Mouse (Mus musculus): ENCODE data around the gene Pacs2. TPM values are rescaled to one million over a fixed set of nuclear protein-coding genes. Genes with fewer than 3 reads are reported as not detected.

The Pacs2 gene
- total and polyA plus RNA-seq, 2 experiments: 5.2 to 15.3 TPM

DNA sequence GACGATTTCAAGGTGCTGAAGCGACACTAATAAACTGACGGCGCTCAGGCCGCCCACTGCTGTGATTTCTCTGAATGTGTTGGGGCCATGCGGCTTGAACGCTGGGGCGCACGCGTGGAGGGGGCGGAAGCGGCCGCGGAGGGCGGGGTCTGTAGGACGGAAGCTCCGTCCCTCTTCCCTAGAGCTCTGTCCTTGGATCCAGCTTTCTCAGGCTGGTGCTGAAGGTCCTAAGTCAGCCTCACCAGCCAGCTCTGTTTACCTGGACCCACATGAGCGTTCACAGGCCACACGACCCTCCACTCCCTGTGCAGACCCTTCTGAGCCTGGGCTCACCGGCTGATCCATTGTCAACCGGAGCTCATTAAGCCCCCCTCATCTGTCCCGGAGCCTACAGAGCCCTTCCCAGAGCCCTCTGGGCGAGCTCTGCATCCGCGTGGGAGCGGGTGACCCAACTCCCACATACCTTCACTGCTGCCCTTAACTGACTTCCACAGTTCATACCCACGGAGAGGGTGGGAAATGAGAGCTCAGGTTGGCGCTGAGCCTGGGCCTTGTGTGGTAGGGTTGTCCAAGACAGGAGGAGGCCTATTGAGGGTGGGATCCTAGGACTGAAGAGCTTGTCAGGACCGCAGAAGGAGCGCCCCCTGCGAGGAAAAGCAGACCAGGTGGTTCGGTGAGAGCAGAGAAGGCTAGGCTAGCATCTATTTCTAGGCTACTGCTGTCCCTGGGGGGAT, 60.2 kb downstream of the Pacs2 start, which contains the start of gene Tex22:
Tex22 (plus strand) TSS at position 174 of the 734 bp plus-strand sequence.
- 6% methylated on average over 32 of the region's 32 CpGs for WGBS
- peak; percentile 75 for DNase-seq (ENCODE audit: extremely low read depth, low read depth, low spot score)
- Histone ChIP-seq H3K27ac (replicated peaks; ENCODE audit: insufficient read depth, low read depth, low read length) (peak within 1 kb of the TSS; percentile 75), H3K4me3 (ENCODE audit: insufficient read depth, low read depth, low read length) (peak within 1 kb of the TSS; percentile 61), H3K9ac (ENCODE audit: low read depth, low read length) (peak within 1 kb of the TSS; percentile 73), H3K4me1 (ENCODE audit: control insufficient read depth, insufficient read depth, low read length) (peaks cover 6% of the 10 kb centered on the region), H3K36me3 (ENCODE audit: control insufficient read depth, insufficient read depth, low read length) (no peaks in the 10 kb centered on the region), H3K79me2 (ENCODE audit: control insufficient read depth, insufficient read depth, low read length) (no peaks in the 10 kb centered on the region), H3K27me3 (ENCODE audit: control insufficient read depth, insufficient read depth, low read length) (no peaks in the 10 kb centered on the region)
- TF ChIP-seq POLR2A (IDR thresholded peaks at IDR 0.05; ENCODE audit: extremely low read depth, insufficient read depth, low read length) (peak; percentile 74), CTCF (IDR thresholded peaks at IDR 0.05; ENCODE audit: low read depth, low read length) (0 out of 2 replicates have a peak, but pooled peaks have one; percentile 2)

- Histone ChIP-seq H3K36me3 (ENCODE audit: control insufficient read depth, insufficient read depth, low read length) (no peaks in the 10 kb centered on the region), H3K4me1 (ENCODE audit: control insufficient read depth, insufficient read depth, low read length) (peaks cover 6% of the 10 kb centered on the region), H3K27ac (replicated peaks; ENCODE audit: insufficient read depth, low read depth, low read length) (peak overlapping the region; percentile 75), H3K27me3 (ENCODE audit: control insufficient read depth, insufficient read depth, low read length) (no peaks in the 10 kb centered on the region), H3K4me3 (ENCODE audit: insufficient read depth, low read depth, low read length) (peak overlapping the region; percentile 61; the same call in 1 of the 2 replicates), H3K9ac (ENCODE audit: low read depth, low read length) (peak overlapping the region; percentile 73), H3K79me2 (ENCODE audit: control insufficient read depth, insufficient read depth, low read length) (no peaks in the 10 kb centered on the region)
- peak; percentile 76 for DNase-seq (ENCODE audit: extremely low read depth, low read depth, low spot score)
- TF ChIP-seq CTCF (IDR thresholded peaks at IDR 0.05; ENCODE audit: low read depth, low read length): peak; percentile 97
- TF ChIP-seq POLR2A (IDR thresholded peaks at IDR 0.05; ENCODE audit: extremely low read depth, insufficient read depth, low read length): 0 out of 2 replicates have a peak, but pooled peaks have one; percentile 29
- WGBS: 4% methylated on average over 10 of the region's 10 CpGs
Measured at GRCm38 (mm10) chr12:113075063-113075454, 60.8 kb downstream of the Pacs2 start.

- no peak overlapping the region for H3K9ac ChIP-seq (ENCODE audit: low read depth, low read length)
- no peak for DNase-seq (ENCODE audit: extremely low read depth, low read depth, low spot score)
- H3K27me3 ChIP-seq (ENCODE audit: control insufficient read depth, insufficient read depth, low read length): no peaks in the 10 kb centered on the region
- H3K4me3 ChIP-seq (ENCODE audit: insufficient read depth, low read depth, low read length): no peak overlapping the region
- TF ChIP-seq CTCF (IDR thresholded peaks at IDR 0.05; ENCODE audit: low read depth, low read length): no peak
- TF ChIP-seq POLR2A (IDR thresholded peaks at IDR 0.05; ENCODE audit: extremely low read depth, insufficient read depth, low read length): no peak
- H3K79me2 ChIP-seq (ENCODE audit: control insufficient read depth, insufficient read depth, low read length): no peaks in the 10 kb centered on the region
- no peak overlapping the region for H3K27ac ChIP-seq (replicated peaks; ENCODE audit: insufficient read depth, low read depth, low read length)
- WGBS: 50% methylated on average over 6 of the region's 6 CpGs
- H3K4me1 ChIP-seq (ENCODE audit: control insufficient read depth, insufficient read depth, low read length): peaks cover 6% of the 10 kb centered on the region
- H3K36me3 ChIP-seq (ENCODE audit: control insufficient read depth, insufficient read depth, low read length): no peaks in the 10 kb centered on the region
Measured at GRCm38 (mm10) chr12:113075486-113075885, 61.2 kb downstream of the Pacs2 start.

DNA sequence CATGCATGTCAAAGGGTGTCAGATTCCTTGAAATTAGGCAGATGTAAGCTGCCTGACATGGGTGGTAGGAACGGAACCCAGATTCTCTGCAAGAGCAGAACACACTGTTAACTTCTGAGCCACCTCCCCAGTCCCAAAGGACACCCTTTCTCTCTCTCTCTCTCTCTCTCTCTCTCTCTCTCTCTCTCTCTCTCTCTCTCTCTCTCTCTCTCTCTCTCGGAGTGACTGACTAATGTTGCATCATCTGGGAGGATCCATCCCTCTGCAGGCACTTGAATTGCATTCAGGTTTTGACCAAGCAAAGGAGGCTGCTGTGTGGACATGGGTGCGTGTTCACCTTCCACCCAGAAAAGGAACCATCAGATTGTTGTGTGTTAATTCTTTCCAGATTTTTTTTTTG, 73.0 kb downstream of the Pacs2 start:
- Histone ChIP-seq H3K4me3 (ENCODE audit: insufficient read depth, low read depth, low read length) (no peak overlapping the region), H3K4me1 (ENCODE audit: control insufficient read depth, insufficient read depth, low read length) (no peaks in the 10 kb centered on the region), H3K27ac (replicated peaks; ENCODE audit: insufficient read depth, low read depth, low read length) (no peak overlapping the region), H3K27me3 (ENCODE audit: control insufficient read depth, insufficient read depth, low read length) (no peaks in the 10 kb centered on the region), H3K79me2 (ENCODE audit: control insufficient read depth, insufficient read depth, low read length) (no peaks in the 10 kb centered on the region), H3K36me3 (ENCODE audit: control insufficient read depth, insufficient read depth, low read length) (no peaks in the 10 kb centered on the region), H3K9ac (ENCODE audit: low read depth, low read length) (no peak overlapping the region)
- 66% methylated on average over 3 of the region's 3 CpGs for WGBS
- DNase-seq (ENCODE audit: extremely low read depth, low read depth, low spot score): no peak
- no peak for TF ChIP-seq POLR2A (IDR thresholded peaks at IDR 0.05; ENCODE audit: extremely low read depth, insufficient read depth, low read length)
- TF ChIP-seq CTCF (IDR thresholded peaks at IDR 0.05; ENCODE audit: low read depth, low read length): no peak

DNA sequence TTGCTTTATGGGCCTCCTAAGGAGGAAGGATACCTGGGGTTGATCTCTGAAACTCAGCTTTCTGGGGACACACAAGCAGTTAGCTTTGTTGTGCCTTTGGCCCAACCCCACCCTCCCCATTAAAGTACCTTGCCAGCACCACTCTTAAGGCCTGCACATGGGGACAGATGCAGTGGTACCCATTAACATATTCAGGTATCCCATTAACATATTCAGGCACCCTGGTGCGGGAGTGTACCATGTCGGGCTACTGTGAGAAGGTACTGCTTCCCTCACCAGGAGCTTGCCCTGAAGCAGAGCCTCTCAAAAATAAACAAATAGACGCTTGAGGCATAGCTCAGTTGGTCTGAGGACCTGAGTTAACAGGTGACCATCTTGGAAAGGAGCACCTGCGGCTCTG, 73.7 kb downstream of the Pacs2 start:
- H3K27ac ChIP-seq (replicated peaks; ENCODE audit: insufficient read depth, low read depth, low read length): no peak overlapping the region
- H3K79me2 ChIP-seq (ENCODE audit: control insufficient read depth, insufficient read depth, low read length): no peaks in the 10 kb centered on the region
- H3K4me1 ChIP-seq (ENCODE audit: control insufficient read depth, insufficient read depth, low read length): no peaks in the 10 kb centered on the region
- H3K9ac ChIP-seq (ENCODE audit: low read depth, low read length): no peak overlapping the region
- no peaks in the 10 kb centered on the region for H3K36me3 ChIP-seq (ENCODE audit: control insufficient read depth, insufficient read depth, low read length)
- 78% methylated on average over 4 of the region's 4 CpGs for WGBS
- H3K4me3 ChIP-seq (ENCODE audit: insufficient read depth, low read depth, low read length): no peak overlapping the region
- DNase-seq (ENCODE audit: extremely low read depth, low read depth, low spot score): no peak
- H3K27me3 ChIP-seq (ENCODE audit: control insufficient read depth, insufficient read depth, low read length): no peaks in the 10 kb centered on the region
- TF ChIP-seq POLR2A (IDR thresholded peaks at IDR 0.05; ENCODE audit: extremely low read depth, insufficient read depth, low read length): no peak
- no peak for TF ChIP-seq CTCF (IDR thresholded peaks at IDR 0.05; ENCODE audit: low read depth, low read length)

DNA sequence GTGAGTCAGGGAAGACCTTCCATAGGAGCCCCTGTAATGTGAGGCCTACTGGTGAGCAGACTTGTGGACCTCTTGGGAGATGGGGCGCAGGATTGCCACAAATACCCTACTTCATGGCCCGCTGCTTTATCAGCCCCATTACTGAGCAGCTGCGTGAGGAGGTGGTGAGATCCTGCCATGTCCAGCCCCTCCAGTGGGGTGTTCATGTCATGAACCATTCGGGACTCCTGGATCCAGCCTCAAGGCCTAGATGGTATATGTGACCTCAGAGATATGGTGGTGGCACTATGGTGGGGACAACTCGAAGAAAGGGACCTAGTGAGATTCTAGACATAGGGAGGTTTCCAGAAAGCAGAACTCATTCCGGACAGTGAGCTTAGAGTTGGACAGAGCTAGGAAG, 74.8 kb downstream of the Pacs2 start:
- TF ChIP-seq CTCF (IDR thresholded peaks at IDR 0.05; ENCODE audit: low read depth, low read length): no peak
- no peak for TF ChIP-seq POLR2A (IDR thresholded peaks at IDR 0.05; ENCODE audit: extremely low read depth, insufficient read depth, low read length)
- no peak overlapping the region for H3K9ac ChIP-seq (ENCODE audit: low read depth, low read length)
- H3K27me3 ChIP-seq (ENCODE audit: control insufficient read depth, insufficient read depth, low read length): no peaks in the 10 kb centered on the region
- no peaks in the 10 kb centered on the region for H3K4me1 ChIP-seq (ENCODE audit: control insufficient read depth, insufficient read depth, low read length)
- H3K4me3 ChIP-seq (ENCODE audit: insufficient read depth, low read depth, low read length): no peak overlapping the region
- no peaks in the 10 kb centered on the region for H3K36me3 ChIP-seq (ENCODE audit: control insufficient read depth, insufficient read depth, low read length)
- 92% methylated on average over 6 of the region's 6 CpGs for WGBS
- H3K27ac ChIP-seq (replicated peaks; ENCODE audit: insufficient read depth, low read depth, low read length): no peak overlapping the region
- H3K79me2 ChIP-seq (ENCODE audit: control insufficient read depth, insufficient read depth, low read length): no peaks in the 10 kb centered on the region
- DNase-seq (ENCODE audit: extremely low read depth, low read depth, low spot score): no peak
